Mouse (Mus musculus) gastrocnemius, postnatal 10 days (tissue): Measurements from ENCODE around the gene Gpr63. TPM values are rescaled to one million over a fixed set of nuclear protein-coding genes. Genes with fewer than 3 reads are reported as not detected.

ENCODE experiments used
- total RNA-seq, 2 experiments: library from RNA; stranded (reverse); gene quantifications; 2 replicates each; pipeline ENCODE4 v1.2.3; 2021

Gpr63 gene
- total RNA-seq, 2 experiments from 2014 or later: 1.6 to 3.2 TPM

Other genes with a start within 250 kb of the Gpr63 start
- under 1 TPM; 0.28 to 0.84 TPM for gene Klhl32, start 115.3 kb upstream of the Gpr63 start, total RNA-seq
- 10 to 100 TPM; 24.7 to 29.0 TPM for gene Ndufaf4, start 68.3 kb upstream of the Gpr63 start, total RNA-seq